Mouse (Mus musculus): ENCODE measurements around the gene Ddx28. TPM values are rescaled to one million over a fixed set of nuclear protein-coding genes. Genes with fewer than 3 reads are reported as not detected.

Ddx28 gene
- polyA plus RNA-seq, 1 experiment: 15.0 TPM

DNA sequence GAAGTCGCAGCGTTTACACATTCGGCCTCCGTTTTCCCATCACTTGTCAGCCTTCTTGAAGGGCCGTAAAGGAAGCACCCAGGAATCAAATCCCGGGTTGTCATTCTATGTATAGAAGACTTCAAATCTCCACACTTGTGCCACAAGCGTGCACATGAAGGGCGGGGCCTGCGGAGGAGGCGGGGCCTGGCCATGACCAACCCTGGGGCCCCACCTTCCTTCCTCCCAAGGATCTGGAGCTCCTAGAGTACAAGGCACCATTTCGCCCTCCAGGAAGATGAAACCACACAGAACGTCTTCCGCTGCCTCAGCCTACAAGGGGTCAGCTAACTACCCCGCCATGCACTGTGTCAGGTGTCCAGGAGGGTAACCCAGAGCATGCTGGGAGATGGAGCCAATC, 50.6 kb downstream of the Ddx28 start:
- Histone ChIP-seq H3K79me2 (ENCODE audit: control insufficient read depth, insufficient read depth) (peaks cover 70% of the 10 kb centered on the region), H3K4me3 (ENCODE audit: insufficient read depth, poor library complexity, severe bottlenecking) (no peak overlapping the region), H3K27me3 (ENCODE audit: control insufficient read depth, insufficient read depth, insufficient read length) (no peaks in the 10 kb centered on the region), H3K79me3 (ENCODE audit: low read depth) (peaks cover 50% of the 10 kb centered on the region), H3K36me3 (ENCODE audit: control insufficient read depth, insufficient read depth) (peaks cover 34% of the 10 kb centered on the region), H3ac (ENCODE audit: control insufficient read depth, insufficient read length, low read depth) (no peak overlapping the region)
- TF ChIP-seq MAX (IDR thresholded peaks at IDR 0.05): no peak
- no peak for TF ChIP-seq MYOD1 (IDR thresholded peaks at IDR 0.05; ENCODE audit: control insufficient read depth, insufficient read length, low read depth)
- TF ChIP-seq USF1 (IDR thresholded peaks at IDR 0.05; ENCODE audit: low read depth): no peak
- TF ChIP-seq CTCF (IDR thresholded peaks at IDR 0.05; ENCODE audit: control insufficient read depth, insufficient read depth, insufficient read length): no peak
- no peak for TF ChIP-seq MYOG (IDR thresholded peaks at IDR 0.05; ENCODE audit: control insufficient read depth, extremely low read depth, insufficient read length)
- TF ChIP-seq FOSL1 (IDR thresholded peaks at IDR 0.05; ENCODE audit: insufficient read depth, low read length, poor library complexity, severe bottlenecking): no peak
- TF ChIP-seq CEBPB (IDR thresholded peaks at IDR 0.05; ENCODE audit: low read depth): no peak

Other genes with a start within 250 kb of the Ddx28 start
- gene Ranbp10, start 184.5 kb downstream of the Ddx28 start, polyA plus RNA-seq (2012; fragmentation: generic; extraction: Trizol): 11.0 TPM
- 0.09 TPM for gene Tsnaxip1, start 184.2 kb downstream of the Ddx28 start, polyA plus RNA-seq (2012; fragmentation: generic; extraction: Trizol)
- 35.7 TPM for gene Cenpt, start 158.6 kb downstream of the Ddx28 start, polyA plus RNA-seq (2012; fragmentation: generic; extraction: Trizol)
- gene Thap11, start 156.8 kb downstream of the Ddx28 start, polyA plus RNA-seq (2012; fragmentation: generic; extraction: Trizol): 48.2 TPM
- 258 TPM for gene Nutf2, start 151.3 kb downstream of the Ddx28 start, polyA plus RNA-seq (2012; fragmentation: generic; extraction: Trizol)
- 31.3 TPM for gene Edc4, start 131.0 kb downstream of the Ddx28 start, polyA plus RNA-seq (2012; fragmentation: generic; extraction: Trizol)
- gene Nrn1l, start 118.3 kb downstream of the Ddx28 start, polyA plus RNA-seq (2012; fragmentation: generic; extraction: Trizol): 0.32 TPM
- gene Pskh1, start 111.4 kb downstream of the Ddx28 start, polyA plus RNA-seq (2012; fragmentation: generic; extraction: Trizol): 14.4 TPM
- 0.16 TPM for gene Ctrl, start 78.0 kb downstream of the Ddx28 start, polyA plus RNA-seq (2012; fragmentation: generic; extraction: Trizol)
- 73.5 TPM for gene Psmb10, start 73.4 kb downstream of the Ddx28 start, polyA plus RNA-seq (2012; fragmentation: generic; extraction: Trizol)
- 1.4 TPM for gene Lcat, start 68.5 kb downstream of the Ddx28 start, polyA plus RNA-seq (2012; fragmentation: generic; extraction: Trizol)
- 79.1 TPM for gene Slc12a4, start 45.8 kb downstream of the Ddx28 start, polyA plus RNA-seq (2012; fragmentation: generic; extraction: Trizol)
- not detected for gene Dpep3, start 32.5 kb downstream of the Ddx28 start, polyA plus RNA-seq (2012; fragmentation: generic; extraction: Trizol)
- gene Dus2, start 20.5 kb downstream of the Ddx28 start, polyA plus RNA-seq (2012; fragmentation: generic; extraction: Trizol): 13.1 TPM
- 0.05 TPM for gene Dpep2nb, start 5.9 kb downstream of the Ddx28 start, polyA plus RNA-seq (2012; fragmentation: generic; extraction: Trizol)
- 12.6 TPM for gene Nfatc3, start 47.0 kb upstream of the Ddx28 start, polyA plus RNA-seq (2012; fragmentation: generic; extraction: Trizol)
- 0.04 TPM for gene Esrp2, start 125.1 kb upstream of the Ddx28 start, polyA plus RNA-seq (2012; fragmentation: generic; extraction: Trizol)
- 13.0 TPM for gene Pla2g15, start 138.5 kb upstream of the Ddx28 start, polyA plus RNA-seq (2012; fragmentation: generic; extraction: Trizol)
- 21.3 TPM for gene Slc7a6, start 157.0 kb upstream of the Ddx28 start, polyA plus RNA-seq (2012; fragmentation: generic; extraction: Trizol)
- gene Slc7a6os, start 199.1 kb upstream of the Ddx28 start, polyA plus RNA-seq (2012; fragmentation: generic; extraction: Trizol): 30.1 TPM
- 40.3 TPM for gene Prmt7, start 199.1 kb upstream of the Ddx28 start, polyA plus RNA-seq (2012; fragmentation: generic; extraction: Trizol)

All from C2C12 (cell line).